Mouse (Mus musculus): ENCODE results near the gene Plcz1. TPM values are rescaled to one million over a fixed set of nuclear protein-coding genes. Genes with fewer than 3 reads are reported as not detected.
A peak's percentile ranks its signal among the peaks of the same experiment; 100 is the strongest.

Gene Plcz1
- total and polyA plus RNA-seq, 3 experiments = not detected

- no peak for DNase-seq (ENCODE audit: low read depth, low spot score)
- Histone ChIP-seq H3K4me1 (ENCODE audit: control insufficient read depth in 1 of 2, insufficient read depth in 2 of 2, low read length in 2 of 2) (no peaks in the 10 kb centered on the region), H3K4me3 (ENCODE audit: control insufficient read depth in 1 of 2, insufficient read depth in 1 of 2, low read depth in 2 of 2, low read length in 2 of 2) (no peak within 1 kb of the TSS), H3K9ac (ENCODE audit: control insufficient read depth, low read depth, low read length, poor library complexity, severe bottlenecking) (no peak within 1 kb of the TSS), H3K27me3 (ENCODE audit: control insufficient read depth in 1 of 2, insufficient read depth in 2 of 2, low read length in 2 of 2) (no peaks in the 10 kb centered on the region), H3K36me3 (ENCODE audit: control insufficient read depth in 1 of 2, insufficient read depth in 2 of 2, low read length in 2 of 2) (no peaks in the 10 kb centered on the region), H3K27ac (ENCODE audit: control insufficient read depth, low read depth, low read length) (no peak within 1 kb of the TSS), H3K9me3 (replicated peaks; ENCODE audit: insufficient read depth, low read length) (no peaks in the 10 kb centered on the region), H3K79me2 (ENCODE audit: control insufficient read depth, insufficient read depth, low read length, poor library complexity) (no peaks in the 10 kb centered on the region)
- TF ChIP-seq RCOR1 (IDR thresholded peaks at IDR 0.05; ENCODE audit: low read depth, low read length) = no peak
- TF ChIP-seq NELFE (IDR thresholded peaks at IDR 0.05; ENCODE audit: low read depth, low read length) = no peak
- TF ChIP-seq ZC3H11A (IDR thresholded peaks at IDR 0.05; ENCODE audit: low read depth, low read length) = no peak
- no peak for TF ChIP-seq HCFC1 (IDR thresholded peaks at IDR 0.05; ENCODE audit: low read depth, low read length)
- TF ChIP-seq CHD2 (IDR thresholded peaks at IDR 0.05; ENCODE audit: low read length) = no peak
- no peak for TF ChIP-seq TBP (IDR thresholded peaks at IDR 0.05; ENCODE audit: low read depth, low read length)
- no peak for TF ChIP-seq JUND (IDR thresholded peaks at IDR 0.05; ENCODE audit: low read depth, low read length)
- TF ChIP-seq ZKSCAN1 (IDR thresholded peaks at IDR 0.05; ENCODE audit: low read depth, low read length) = no peak
- no peak for TF ChIP-seq POLR2AphosphoS2 (IDR thresholded peaks at IDR 0.05; ENCODE audit: low read length)
Observed at GRCm38 (mm10) chr6:140040952-140041351, 305 bp downstream of the Plcz1 start, which contains the start of gene Capza3. Capza3 (plus strand) TSS chr6:140041252.

DNA sequence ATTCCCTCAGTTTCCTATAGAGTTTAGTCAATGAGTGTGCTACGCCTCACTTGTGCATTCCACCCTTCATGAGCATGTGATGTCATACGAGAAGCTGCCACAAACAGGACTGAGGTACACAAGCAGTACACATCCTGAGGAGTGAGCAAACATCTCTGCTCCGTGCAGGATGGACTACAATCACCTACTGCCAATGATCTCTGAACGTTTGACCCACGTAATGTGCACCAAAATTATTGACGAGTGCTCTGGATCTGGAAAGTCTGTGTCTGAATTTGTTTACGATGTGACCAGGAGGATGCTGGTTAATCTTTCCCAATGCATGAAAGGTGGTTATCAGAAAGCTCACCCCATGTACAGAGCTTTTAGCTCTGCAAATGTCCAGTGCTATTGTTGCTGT lies 16.9 kb downstream of the Plcz1 start:
- no peaks in the 10 kb centered on the region for H3K27me3 ChIP-seq (ENCODE audit: control insufficient read depth in 1 of 2, insufficient read depth in 2 of 2, low read length in 2 of 2)
- TF ChIP-seq NRF1 (IDR thresholded peaks at IDR 0.05; ENCODE audit: insufficient read depth, low read depth, low read length, poor library complexity, severe bottlenecking) = no peak
- no peak for TF ChIP-seq TAL1 (IDR thresholded peaks at IDR 0.05; ENCODE audit: low read length)
- TF ChIP-seq HCFC1 (IDR thresholded peaks at IDR 0.05; ENCODE audit: low read depth, low read length) = no peak
- TF ChIP-seq CTCF (IDR thresholded peaks at IDR 0.05 in 2 of 3, conservative IDR thresholded peaks at IDR 0.05 in 1 of 3; ENCODE audit: control insufficient read depth in 1 of 3, insufficient read depth in 1 of 3, low read depth in 2 of 3, low read length in 3 of 3, poor library complexity in 1 of 3, severe bottlenecking in 1 of 3) = no peak
- H3K9ac ChIP-seq (ENCODE audit: control insufficient read depth, low read depth, low read length, poor library complexity, severe bottlenecking) = no peak overlapping the region
- H3K4me1 ChIP-seq (ENCODE audit: control insufficient read depth in 1 of 2, insufficient read depth in 2 of 2, low read length in 2 of 2) = no peaks in the 10 kb centered on the region
- no peak overlapping the region for H3K4me3 ChIP-seq (ENCODE audit: control insufficient read depth in 1 of 2, insufficient read depth in 1 of 2, low read depth in 2 of 2, low read length in 2 of 2)
- no peaks in the 10 kb centered on the region for H3K79me2 ChIP-seq (ENCODE audit: control insufficient read depth, insufficient read depth, low read length, poor library complexity)
- DNase-seq (ENCODE audit: low read depth, low spot score) = no peak
- no peak overlapping the region for H3K27ac ChIP-seq (ENCODE audit: control insufficient read depth, low read depth, low read length)
- H3K9me3 ChIP-seq (replicated peaks; ENCODE audit: insufficient read depth, low read length) = no peaks in the 10 kb centered on the region
- no peaks in the 10 kb centered on the region for H3K36me3 ChIP-seq (ENCODE audit: control insufficient read depth in 1 of 2, insufficient read depth in 2 of 2, low read length in 2 of 2)

DNA sequence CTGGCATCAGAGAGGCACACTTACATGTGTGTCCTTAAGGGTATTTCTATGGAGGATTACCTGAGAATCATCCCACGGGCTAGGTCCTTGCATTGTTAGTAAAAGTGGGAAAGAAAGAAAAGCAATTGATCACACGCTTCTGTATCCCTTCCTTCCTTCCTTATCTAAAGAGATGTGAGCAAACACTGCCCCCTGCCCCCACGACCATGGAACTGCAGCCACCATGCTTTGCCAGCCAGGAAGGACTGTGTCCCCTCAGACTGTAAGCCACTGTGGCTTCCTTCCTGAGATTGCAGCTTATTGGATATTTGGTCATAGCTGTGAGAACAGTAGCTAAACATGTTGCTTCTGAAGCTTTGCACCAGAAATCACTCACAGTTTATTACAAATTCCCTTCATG lies 36.1 kb downstream of the Plcz1 start:
- Histone ChIP-seq H3K9ac (ENCODE audit: control insufficient read depth, low read depth, low read length, poor library complexity, severe bottlenecking) (no peak overlapping the region), H3K4me1 (ENCODE audit: control insufficient read depth in 1 of 2, insufficient read depth in 2 of 2, low read length in 2 of 2) (no peaks in the 10 kb centered on the region), H3K79me2 (ENCODE audit: control insufficient read depth, insufficient read depth, low read length, poor library complexity) (no peaks in the 10 kb centered on the region), H3K4me3 (ENCODE audit: control insufficient read depth in 1 of 2, insufficient read depth in 1 of 2, low read depth in 2 of 2, low read length in 2 of 2) (no peak overlapping the region), H3K9me3 (replicated peaks; ENCODE audit: insufficient read depth, low read length) (no peaks in the 10 kb centered on the region), H3K27ac (ENCODE audit: control insufficient read depth, low read depth, low read length) (no peak overlapping the region), H3K36me3 (ENCODE audit: control insufficient read depth in 1 of 2, insufficient read depth in 2 of 2, low read length in 2 of 2) (no peaks in the 10 kb centered on the region), H3K27me3 (ENCODE audit: control insufficient read depth in 1 of 2, insufficient read depth in 2 of 2, low read length in 2 of 2) (no peaks in the 10 kb centered on the region)
- TF ChIP-seq CTCF (IDR thresholded peaks at IDR 0.05 in 2 of 3, conservative IDR thresholded peaks at IDR 0.05 in 1 of 3; ENCODE audit: control insufficient read depth in 1 of 3, insufficient read depth in 1 of 3, low read depth in 2 of 3, low read length in 3 of 3, poor library complexity in 1 of 3, severe bottlenecking in 1 of 3) (0 out of 6 replicates have a peak, but pooled peaks of 1 of the 3 experiments have one; percentile 1), ETS1 (IDR thresholded peaks at IDR 0.05; ENCODE audit: low read depth, low read length) (no peak), EP300 (IDR thresholded peaks at IDR 0.05; ENCODE audit: low read depth in 1 of 2, low read length in 2 of 2) (no peak)
- DNase-seq (ENCODE audit: low read depth, low spot score) = no peak
